Mouse (Mus musculus) testis, adult 2 months (tissue): ENCODE results near the gene Nabp2. TPM values are rescaled to one million over a fixed set of nuclear protein-coding genes. Genes with fewer than 3 reads are reported as not detected.
A peak's percentile ranks its signal among the peaks of the same experiment; 100 is the strongest.

ENCODE experiments used
- H3K27ac ChIP-seq: fragments of 200-500 bp; 2 replicates; pipeline ENCODE4 v1.5.1; 2012; ENCODE audit warnings: low read depth, low read length; ENCODE audit not compliant: control insufficient read depth, insufficient read depth
- H3K27me3 ChIP-seq: fragments of 200-500 bp; 2 replicates; pipeline ENCODE4 v1.6.1; 2012; ENCODE audit warnings: mild to moderate bottlenecking, low read length, moderate library complexity; ENCODE audit not compliant: control insufficient read depth, insufficient read depth
- H3K36me3 ChIP-seq: fragments of 200-500 bp; 2 replicates; pipeline ENCODE4 v1.6.1; 2012; ENCODE audit warnings: mild to moderate bottlenecking, low read length; ENCODE audit not compliant: control insufficient read depth, insufficient read depth
- H3K4me1 ChIP-seq: fragments of 200-500 bp; 2 replicates; pipeline ENCODE4 v1.6.1; 2012; ENCODE audit warnings: low read length; ENCODE audit not compliant: control insufficient read depth, insufficient read depth
- H3K4me3 ChIP-seq: fragments of 200-500 bp; 2 replicates; pipeline ENCODE4 v1.5.1; 2012; ENCODE audit warnings: low read depth, mild to moderate bottlenecking, low read length, moderate library complexity, mixed read lengths; ENCODE audit not compliant: control insufficient read depth
- CTCF ChIP-seq: fragments of 200-500 bp; IDR thresholded peaks from 2 replicates; pipeline ENCODE4 v1.5.1; 2012; ENCODE audit warnings: low read depth, mild to moderate bottlenecking, inconsistent platforms, low read length, moderate library complexity; ENCODE audit not compliant: control insufficient read depth, insufficient read depth, insufficient replicate concordance
- POLR2A ChIP-seq: fragments of 200-500 bp; IDR thresholded peaks from 2 replicates; pipeline ENCODE4 v1.6.1; 2012; ENCODE audit warnings: low read depth, mild to moderate bottlenecking, inconsistent platforms, low read length, moderate library complexity; ENCODE audit not compliant: control insufficient read depth
- polyA plus RNA-seq: library from polyadenylated mRNA; depleted of rRNA; stranded (reverse); fragments of >200 nt; gene quantifications from 2 replicates; pipeline ENCODE4 v1.2.3, GENCODE M21; 2012; rRNA removed

Gene Nabp2
- polyA plus RNA-seq, result 22.5 and 27.7 TPM in 2 replicates

DNA sequence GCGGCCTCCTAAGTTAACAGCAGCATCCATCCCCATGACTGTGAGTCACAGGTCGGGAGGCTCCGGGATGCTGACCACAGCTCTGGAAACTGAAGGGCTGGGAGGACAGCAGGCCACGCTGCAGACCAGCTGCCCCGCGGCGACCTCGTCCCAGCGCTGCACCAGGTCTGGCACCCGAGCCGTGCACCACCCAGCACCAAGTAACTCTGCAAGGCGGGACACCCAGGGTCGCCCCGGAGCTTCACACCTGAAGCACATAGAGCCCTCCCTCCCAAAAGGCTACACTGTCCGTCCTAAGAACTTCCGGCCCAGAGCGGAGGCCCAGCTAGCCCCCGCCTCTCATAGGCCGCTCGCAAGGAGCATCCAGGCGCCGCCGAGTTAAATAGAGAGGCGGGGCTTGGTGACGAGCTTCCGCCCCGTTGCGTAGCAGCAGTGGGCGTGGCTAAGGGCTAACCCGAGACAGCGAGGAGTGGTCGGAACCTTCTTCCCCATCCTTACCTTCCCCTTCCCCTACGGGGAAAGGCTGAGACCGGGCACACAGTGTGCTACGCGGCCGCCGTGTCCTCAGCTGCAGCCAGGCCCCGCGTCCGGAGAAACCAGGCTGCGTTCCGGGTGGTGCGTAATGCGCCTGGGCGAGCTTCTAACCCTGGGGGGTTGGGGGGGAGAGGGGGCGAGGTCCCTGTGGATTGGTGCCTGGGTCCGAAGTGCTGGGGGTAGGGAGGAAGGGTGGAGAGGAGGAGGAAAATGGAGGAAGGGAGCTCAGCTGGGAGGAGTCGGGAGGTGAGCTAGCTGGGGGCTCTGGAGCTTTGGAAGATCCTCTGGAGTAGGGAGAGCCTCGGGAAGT, at the start of gene Nabp2, which contains the start of gene Rnf41:
TSS of gene Nabp2 (minus strand) at position 282 of the 844 bp plus-strand sequence.
TSS of gene Rnf41 (plus strand) at position 447 of the 844 bp plus-strand sequence.
- Histone ChIP-seq H3K27ac (peak within 1 kb of the TSS; percentile 92), H3K36me3 (peaks cover 5% of the 10 kb centered on the region), H3K27me3 (no peaks in the 10 kb centered on the region), H3K4me3 (peak within 1 kb of the TSS; percentile 99), H3K4me1 (peaks cover 17% of the 10 kb centered on the region)
- TF ChIP-seq POLR2A (peak; percentile 94), CTCF (0 out of 2 replicates have a peak, but pooled peaks have one; percentile 5)

DNA sequence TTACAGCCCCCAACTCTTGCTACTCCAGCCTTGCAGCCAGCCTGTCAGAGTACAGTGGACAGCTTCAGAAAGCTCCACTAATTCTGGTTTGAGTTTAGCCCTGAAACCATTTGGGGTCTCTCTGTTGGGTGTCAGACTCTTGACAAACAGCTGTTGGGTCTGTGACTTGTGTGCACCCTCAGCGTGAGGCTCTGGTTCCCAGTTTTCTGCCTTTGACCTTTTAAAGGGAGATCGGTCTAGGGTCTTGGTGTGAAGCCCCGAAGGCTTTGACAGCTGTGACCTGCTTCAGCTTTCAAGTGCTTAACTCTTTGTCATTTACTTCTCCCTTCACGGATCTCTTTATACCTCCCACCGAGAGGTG, 49.0 kb upstream of the Nabp2 start:
- TF ChIP-seq POLR2A, result no peak
- TF ChIP-seq CTCF, result no peak
- peaks cover 7% of the 10 kb centered on the region for H3K4me1 ChIP-seq
- no peak overlapping the region for H3K27ac ChIP-seq
- peak overlapping the region; percentile 4 for H3K4me3 ChIP-seq
- peaks cover 2% of the 10 kb centered on the region for H3K36me3 ChIP-seq
- H3K27me3 ChIP-seq, result no peaks in the 10 kb centered on the region

GRCm38 (mm10) chr10:128459409-128460269, 48.3 kb upstream of the Nabp2 start:
- H3K36me3 ChIP-seq, result peaks cover 2% of the 10 kb centered on the region
- H3K4me1 ChIP-seq, result peaks cover 7% of the 10 kb centered on the region
- H3K4me3 ChIP-seq, result peak overlapping the region; percentile 97
- no peak for TF ChIP-seq POLR2A
- no peak for TF ChIP-seq CTCF
- H3K27me3 ChIP-seq, result no peaks in the 10 kb centered on the region
- H3K27ac ChIP-seq, result peak overlapping the region; percentile 89

DNA sequence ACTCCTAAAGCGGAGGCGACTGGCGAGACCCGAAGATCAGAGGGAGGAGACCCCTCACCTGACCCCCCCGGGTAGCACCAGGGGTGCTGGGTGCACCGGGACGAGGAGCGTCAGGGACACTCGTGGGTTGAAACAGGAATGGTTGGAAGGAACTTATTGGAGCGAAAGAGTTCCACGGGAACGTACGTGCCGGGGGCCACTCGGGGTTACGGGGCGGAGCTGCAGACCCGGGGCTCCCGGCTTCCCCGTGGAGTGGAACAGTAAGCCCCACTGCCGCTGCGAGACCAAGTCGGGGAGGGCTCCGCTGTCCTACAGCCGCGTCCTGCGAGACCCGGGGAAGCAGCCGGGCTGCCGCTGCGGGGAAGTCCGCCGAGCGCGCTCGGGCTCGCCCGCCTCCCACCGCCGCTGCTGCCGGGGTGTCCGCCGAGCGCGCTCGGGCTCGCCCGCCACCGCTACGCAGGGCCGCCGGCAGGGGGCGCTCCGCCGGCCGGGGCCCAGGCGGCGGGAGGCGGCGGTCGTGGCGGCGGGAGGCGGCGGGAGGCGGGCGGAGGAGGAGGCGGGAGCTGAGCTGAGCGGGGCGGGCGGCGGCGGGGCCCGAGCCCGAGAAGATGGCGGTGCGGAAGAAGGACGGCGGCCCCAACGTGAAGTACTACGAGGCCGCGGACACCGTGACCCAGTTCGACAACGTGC, 47.6 kb upstream of the Nabp2 start, which contains the start of gene Smarcc2:
TSS of gene Smarcc2 (plus strand) at position 530 of the 690 bp plus-strand sequence.
- TF ChIP-seq CTCF (peak; percentile 33; the same call in 1 of the 2 replicates), POLR2A (peak; percentile 34; the same call in 1 of the 2 replicates)

DNA sequence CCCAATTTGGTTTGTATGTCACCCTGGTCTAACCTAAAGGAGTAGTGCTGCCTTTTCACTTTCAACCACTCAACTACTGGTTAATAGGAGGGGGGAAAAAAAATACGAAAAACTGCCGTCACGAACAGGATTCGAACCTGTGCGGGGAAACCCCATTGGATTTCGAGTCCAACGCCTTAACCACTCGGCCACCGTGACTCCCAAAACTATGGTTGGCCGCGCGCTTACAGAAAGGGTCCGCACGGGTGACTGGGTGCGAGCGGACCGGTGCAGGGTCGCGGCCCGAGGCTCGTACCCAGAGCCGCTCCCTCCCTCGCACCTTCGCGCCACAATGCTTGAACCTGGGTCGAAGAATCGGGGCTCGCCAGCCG, 47.0 kb upstream of the Nabp2 start:
- peaks cover 7% of the 10 kb centered on the region for H3K4me1 ChIP-seq
- peak overlapping the region; percentile 97 for H3K4me3 ChIP-seq
- no peak for TF ChIP-seq POLR2A
- no peak for TF ChIP-seq CTCF
- peak overlapping the region; percentile 90 for H3K27ac ChIP-seq
- H3K36me3 ChIP-seq, result peaks cover 2% of the 10 kb centered on the region
- no peaks in the 10 kb centered on the region for H3K27me3 ChIP-seq

More for the DNA sequence above, 47.6 kb upstream of the Nabp2 start, which contains the start of gene Smarcc2:
- H3K36me3 ChIP-seq, result peaks cover 2% of the 10 kb centered on the region
- H3K4me1 ChIP-seq, result peaks cover 7% of the 10 kb centered on the region
- H3K27ac ChIP-seq, result peak within 1 kb of the TSS; percentile 90
- peak within 1 kb of the TSS; percentile 97 for H3K4me3 ChIP-seq
- H3K27me3 ChIP-seq, result no peaks in the 10 kb centered on the region

DNA sequence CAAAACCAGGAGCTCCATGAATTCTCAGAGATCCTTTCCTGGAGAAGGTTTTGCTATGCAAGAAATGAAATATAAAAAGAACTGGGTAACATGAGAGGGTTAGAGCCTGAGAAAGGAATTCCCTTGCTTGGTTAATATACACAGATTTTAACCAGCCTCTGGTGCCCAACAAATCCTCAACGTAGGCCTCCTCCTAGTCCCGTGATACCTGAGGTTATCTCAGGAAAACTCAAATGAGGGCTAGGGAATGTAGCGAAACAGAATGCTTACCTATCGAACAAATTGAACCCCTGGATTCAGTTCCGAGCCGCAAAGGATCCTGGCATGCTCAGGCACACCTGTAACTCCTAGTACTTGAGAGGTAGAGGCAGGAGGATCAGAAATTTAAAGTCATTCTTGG, 46.4 kb upstream of the Nabp2 start:
- peaks cover 7% of the 10 kb centered on the region for H3K4me1 ChIP-seq
- peaks cover 2% of the 10 kb centered on the region; the same call in 1 of the 2 replicates for H3K36me3 ChIP-seq
- no peak overlapping the region for H3K4me3 ChIP-seq
- no peak overlapping the region for H3K27ac ChIP-seq
- H3K27me3 ChIP-seq, result no peaks in the 10 kb centered on the region
- no peak for TF ChIP-seq POLR2A
- TF ChIP-seq CTCF, result no peak

DNA sequence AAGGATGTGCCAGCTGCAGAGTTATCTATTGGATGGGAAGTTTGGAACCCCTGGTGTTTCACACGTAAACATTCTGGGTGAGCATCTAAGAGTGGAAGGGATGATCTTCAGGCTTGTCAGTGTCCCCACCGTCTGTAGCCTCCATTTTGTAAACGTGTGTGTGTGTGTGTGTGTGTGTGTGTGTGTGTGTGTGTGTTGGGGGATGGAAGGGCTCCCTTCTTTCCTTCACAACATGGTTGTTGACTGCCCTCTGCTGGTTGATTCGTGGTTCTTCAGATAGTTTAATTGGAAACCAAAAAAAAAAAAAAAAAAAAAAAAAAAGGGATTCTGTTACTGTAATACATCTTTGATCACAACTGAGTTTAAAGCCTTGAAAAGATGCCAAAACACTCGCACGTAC, 44.0 kb upstream of the Nabp2 start:
- TF ChIP-seq POLR2A, result no peak
- 0 out of 2 replicates have a peak, but pooled peaks have one; percentile 21 for TF ChIP-seq CTCF
- Histone ChIP-seq H3K4me1 (peaks cover 7% of the 10 kb centered on the region), H3K36me3 (no peaks in the 10 kb centered on the region), H3K4me3 (peak overlapping the region; percentile 30), H3K27me3 (no peaks in the 10 kb centered on the region), H3K27ac (no peak overlapping the region)
